Mouse (Mus musculus): ENCODE measurements around the gene Hbp1.

DNA sequence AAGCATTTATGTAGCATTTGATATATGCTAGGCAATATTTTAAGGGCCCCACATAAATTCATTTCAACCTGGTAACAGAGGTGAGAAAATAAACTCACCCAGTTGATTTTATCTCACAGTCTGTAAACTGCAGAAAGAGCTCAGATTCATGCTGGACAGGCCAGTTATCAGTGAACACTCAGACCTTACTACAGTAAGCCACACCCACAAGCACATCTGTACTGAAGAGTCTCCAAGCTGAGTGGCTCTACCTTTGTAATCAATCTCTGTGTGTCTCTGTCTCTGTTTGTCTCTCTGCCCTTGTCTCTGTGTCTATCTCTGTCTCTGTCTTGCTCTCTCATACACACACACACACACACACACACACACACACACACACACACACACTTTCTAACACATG is 39.4 kb upstream of the Hbp1 start:
- TF ChIP-seq CTCF (IDR thresholded peaks at IDR 0.05; ENCODE audit: control insufficient read depth, insufficient read depth, insufficient replicate concordance, low read depth, low read length), result no peak
- TF ChIP-seq POLR2A (IDR thresholded peaks at IDR 0.05; ENCODE audit: control insufficient read depth, low read depth, low read length), result no peak

All from testis, adult 2 months (tissue).